Mouse (Mus musculus): ENCODE measurements around the gene Fam227a. TPM values are rescaled to one million over a fixed set of nuclear protein-coding genes. Genes with fewer than 3 reads are reported as not detected.

Gene Fam227a
- 10 to 100 TPM in 1 of 2 experiments, 1 to 10 TPM in 1; 6.0 to 11.5 TPM for total RNA-seq (2021)

GRCm38 (mm10) chr15:79658531-79659375, at the start of gene Fam227a, which contains the start of gene Cby1:
TSS of gene Fam227a (minus strand) at chr15:79658956.
TSS of gene Cby1 (plus strand) at chr15:79659199.
- peak; percentile 96 to 99 for DNase-seq (ENCODE audit: extremely low spot score in 1 of 2, low spot score in 1 of 2)

- DNase-seq (ENCODE audit: extremely low spot score in 1 of 2, low spot score in 1 of 2) = no peak
Observed at GRCm38 (mm10) chr15:79708229-79708822, 49.6 kb upstream of the Fam227a start.

GRCm38 (mm10) chr15:79706603-79707214, 48.0 kb upstream of the Fam227a start:
- no peak for DNase-seq (ENCODE audit: extremely low spot score in 1 of 2, low spot score in 1 of 2)

- no peak for DNase-seq (ENCODE audit: extremely low spot score in 1 of 2, low spot score in 1 of 2)
Observed at GRCm38 (mm10) chr15:79697558-79698187, 38.9 kb upstream of the Fam227a start.

- DNase-seq (ENCODE audit: extremely low spot score in 1 of 2, low spot score in 1 of 2) = no peak
Observed at GRCm38 (mm10) chr15:79697011-79697410, 38.3 kb upstream of the Fam227a start.

- no peak for DNase-seq (ENCODE audit: extremely low spot score in 1 of 2, low spot score in 1 of 2)
Observed at GRCm38 (mm10) chr15:79696508-79696907, 37.8 kb upstream of the Fam227a start.

- no peak for DNase-seq (ENCODE audit: extremely low spot score in 1 of 2, low spot score in 1 of 2)
Observed at GRCm38 (mm10) chr15:79695516-79695915, 36.8 kb upstream of the Fam227a start.

GRCm38 (mm10) chr15:79694512-79694911, 35.8 kb upstream of the Fam227a start:
- no peak for DNase-seq (ENCODE audit: extremely low spot score in 1 of 2, low spot score in 1 of 2)

- DNase-seq (ENCODE audit: extremely low spot score in 1 of 2, low spot score in 1 of 2) = no peak
Observed at GRCm38 (mm10) chr15:79693740-79694139, 35.0 kb upstream of the Fam227a start.

- no peak for DNase-seq (ENCODE audit: extremely low spot score in 1 of 2, low spot score in 1 of 2)
Observed at GRCm38 (mm10) chr15:79692334-79692733, 33.6 kb upstream of the Fam227a start.

GRCm38 (mm10) chr15:79691023-79691508, 32.3 kb upstream of the Fam227a start:
- peak; percentile 24 to 47 for DNase-seq (ENCODE audit: extremely low spot score in 1 of 2, low spot score in 1 of 2)

GRCm38 (mm10) chr15:79690426-79691022, 31.8 kb upstream of the Fam227a start, which contains the start of gene Gtpbp1:
TSS of gene Gtpbp1 (plus strand) at chr15:79690845.
- peak; percentile 76 to 88 for DNase-seq (ENCODE audit: extremely low spot score in 1 of 2, low spot score in 1 of 2)

GRCm38 (mm10) chr15:79689662-79690425, 31.1 kb upstream of the Fam227a start:
- DNase-seq (ENCODE audit: extremely low spot score in 1 of 2, low spot score in 1 of 2) = no peak

- DNase-seq (ENCODE audit: extremely low spot score in 1 of 2, low spot score in 1 of 2) = no peak
Observed at GRCm38 (mm10) chr15:79688268-79688956, 29.7 kb upstream of the Fam227a start.

GRCm38 (mm10) chr15:79687646-79688267, 29.0 kb upstream of the Fam227a start, which contains the start of gene Josd1:
TSS of gene Josd1 (minus strand) at chr15:79687919.
- peak; percentile 93 to 99 for DNase-seq (ENCODE audit: extremely low spot score in 1 of 2, low spot score in 1 of 2)

- peak in 1 of 2 experiments; percentile 31 for DNase-seq (ENCODE audit: extremely low spot score in 1 of 2, low spot score in 1 of 2)
Observed at GRCm38 (mm10) chr15:79687175-79687574, 28.4 kb upstream of the Fam227a start.

- DNase-seq (ENCODE audit: extremely low spot score in 1 of 2, low spot score in 1 of 2) = no peak
Observed at GRCm38 (mm10) chr15:79686046-79686869, 27.5 kb upstream of the Fam227a start.

Measured in layer of hippocampus, postnatal 25 days (tissue).